Mouse (Mus musculus): ENCODE results near the gene Sar1a. TPM values are rescaled to one million over a fixed set of nuclear protein-coding genes. Genes with fewer than 3 reads are reported as not detected.

The Sar1a gene
- 100 to 1,000 TPM in 1 of 3 experiments, 10 to 100 TPM in 2; 74.7 to 118 (median 98.1) TPM for polyA plus RNA-seq (2017; shearing (Covaris generic))

GRCm38 (mm10) chr10:61680015-61680913 lies at the start of gene Sar1a:
Gene Sar1a, plus strand, starts transcription at chr10:61680299.
- ATAC-seq: peak; percentile 97

- no peak for ATAC-seq
Measured at GRCm38 (mm10) chr10:61632445-61632844, 47.7 kb upstream of the Sar1a start.

GRCm38 (mm10) chr10:61637055-61637454 lies 43.0 kb upstream of the Sar1a start:
- ATAC-seq: no peak

- no peak for ATAC-seq
Measured at GRCm38 (mm10) chr10:61640363-61640762, 39.7 kb upstream of the Sar1a start.

GRCm38 (mm10) chr10:61646557-61646956 lies 33.5 kb upstream of the Sar1a start:
- ATAC-seq: no peak

GRCm38 (mm10) chr10:61647790-61648736 lies 32.0 kb upstream of the Sar1a start, which contains the start of gene Ppa1:
Gene Ppa1, plus strand, starts transcription at chr10:61648552.
- ATAC-seq: peak; percentile 82

- ATAC-seq: peak; percentile 52
Measured at GRCm38 (mm10) chr10:61648737-61649645, 31.1 kb upstream of the Sar1a start.

GRCm38 (mm10) chr10:61654105-61654504 lies 26.0 kb upstream of the Sar1a start:
- no peak for ATAC-seq

GRCm38 (mm10) chr10:61654691-61655090 lies 25.4 kb upstream of the Sar1a start:
- no peak for ATAC-seq

- ATAC-seq: no peak
Measured at GRCm38 (mm10) chr10:61655188-61655587, 24.9 kb upstream of the Sar1a start.

GRCm38 (mm10) chr10:61656928-61657882 lies 22.9 kb upstream of the Sar1a start:
- ATAC-seq: no peak

GRCm38 (mm10) chr10:61657985-61658384 lies 22.1 kb upstream of the Sar1a start:
- peak; percentile 71 for ATAC-seq

GRCm38 (mm10) chr10:61661887-61662286 lies 18.2 kb upstream of the Sar1a start:
- no peak for ATAC-seq

GRCm38 (mm10) chr10:61662391-61662988 lies 17.6 kb upstream of the Sar1a start:
- no peak for ATAC-seq

- ATAC-seq: no peak
Measured at GRCm38 (mm10) chr10:61665111-61665510, 15.0 kb upstream of the Sar1a start.

GRCm38 (mm10) chr10:61665651-61666050 lies 14.4 kb upstream of the Sar1a start:
- no peak for ATAC-seq

GRCm38 (mm10) chr10:61669289-61669688 lies 10.8 kb upstream of the Sar1a start:
- no peak for ATAC-seq

- ATAC-seq: no peak
Measured at GRCm38 (mm10) chr10:61669896-61670295, 10.2 kb upstream of the Sar1a start.

- ATAC-seq: no peak
Measured at GRCm38 (mm10) chr10:61670758-61671157, 9.3 kb upstream of the Sar1a start.

- ATAC-seq: no peak
Measured at GRCm38 (mm10) chr10:61675935-61676334, 4.2 kb upstream of the Sar1a start.
